Mouse (Mus musculus): Measurements from ENCODE around the gene Smim14. TPM values are rescaled to one million over a fixed set of nuclear protein-coding genes. Genes with fewer than 3 reads are reported as not detected.

Smim14 gene
- polyA plus RNA-seq, 1 experiment: 47.3 TPM

- H3K4me1 ChIP-seq (ENCODE audit: control insufficient read depth, insufficient read depth, low read length): peaks cover 1% of the 10 kb centered on the region
- no peaks in the 10 kb centered on the region for H3K9me3 ChIP-seq (replicated peaks; ENCODE audit: control insufficient read depth, insufficient read depth, low read length, poor library complexity, severe bottlenecking)
- no peak overlapping the region for H3K9ac ChIP-seq (ENCODE audit: low read depth, poor library complexity, severe bottlenecking)
- H3K36me3 ChIP-seq (ENCODE audit: control insufficient read depth, insufficient read depth, low read length, poor library complexity, severe bottlenecking): peaks cover 7% of the 10 kb centered on the region
- H3K27me3 ChIP-seq (ENCODE audit: control insufficient read depth, insufficient read depth, low read length, poor library complexity, severe bottlenecking): no peaks in the 10 kb centered on the region
- peak overlapping the region; percentile 33; the same call in 1 of the 2 replicates for H3K27ac ChIP-seq (ENCODE audit: insufficient read depth, low read length)
- no peak for TF ChIP-seq EP300 (IDR thresholded peaks at IDR 0.05; ENCODE audit: insufficient read depth, low read depth, low read length)
- TF ChIP-seq POLR2A (IDR thresholded peaks at IDR 0.05; ENCODE audit: insufficient read depth, low read length): no peak
- TF ChIP-seq CTCF (IDR thresholded peaks at IDR 0.05; ENCODE audit: low read depth, low read length): no peak
- H3K4me3 ChIP-seq (ENCODE audit: low read depth, low read length): peak overlapping the region; percentile 11
Measured at GRCm38 (mm10) chr5:65561125-65561893, 24.3 kb upstream of the Smim14 start.

GRCm38 (mm10) chr5:65557109-65557508 is 20.1 kb upstream of the Smim14 start:
- no peak overlapping the region for H3K9ac ChIP-seq (ENCODE audit: low read depth, poor library complexity, severe bottlenecking)
- H3K4me3 ChIP-seq (ENCODE audit: low read depth, low read length): no peak overlapping the region
- H3K27me3 ChIP-seq (ENCODE audit: control insufficient read depth, insufficient read depth, low read length, poor library complexity, severe bottlenecking): no peaks in the 10 kb centered on the region
- H3K27ac ChIP-seq (ENCODE audit: insufficient read depth, low read length): no peak overlapping the region
- no peaks in the 10 kb centered on the region for H3K4me1 ChIP-seq (ENCODE audit: control insufficient read depth, insufficient read depth, low read length)
- no peaks in the 10 kb centered on the region for H3K9me3 ChIP-seq (replicated peaks; ENCODE audit: control insufficient read depth, insufficient read depth, low read length, poor library complexity, severe bottlenecking)
- peaks cover 2% of the 10 kb centered on the region; the same call in 1 of the 2 replicates for H3K36me3 ChIP-seq (ENCODE audit: control insufficient read depth, insufficient read depth, low read length, poor library complexity, severe bottlenecking)
- TF ChIP-seq EP300 (IDR thresholded peaks at IDR 0.05; ENCODE audit: insufficient read depth, low read depth, low read length) (no peak), POLR2A (IDR thresholded peaks at IDR 0.05; ENCODE audit: insufficient read depth, low read length) (no peak), CTCF (IDR thresholded peaks at IDR 0.05; ENCODE audit: low read depth, low read length) (no peak)

- H3K9me3 ChIP-seq (replicated peaks; ENCODE audit: control insufficient read depth, insufficient read depth, low read length, poor library complexity, severe bottlenecking): no peaks in the 10 kb centered on the region
- peaks cover 9% of the 10 kb centered on the region for H3K36me3 ChIP-seq (ENCODE audit: control insufficient read depth, insufficient read depth, low read length, poor library complexity, severe bottlenecking)
- no peaks in the 10 kb centered on the region for H3K4me1 ChIP-seq (ENCODE audit: control insufficient read depth, insufficient read depth, low read length)
- TF ChIP-seq EP300 (IDR thresholded peaks at IDR 0.05; ENCODE audit: insufficient read depth, low read depth, low read length) (no peak), POLR2A (IDR thresholded peaks at IDR 0.05; ENCODE audit: insufficient read depth, low read length) (no peak), CTCF (IDR thresholded peaks at IDR 0.05; ENCODE audit: low read depth, low read length) (no peak)
- H3K27ac ChIP-seq (ENCODE audit: insufficient read depth, low read length): no peak overlapping the region
- no peak overlapping the region for H3K9ac ChIP-seq (ENCODE audit: low read depth, poor library complexity, severe bottlenecking)
- no peak overlapping the region for H3K4me3 ChIP-seq (ENCODE audit: low read depth, low read length)
- no peaks in the 10 kb centered on the region for H3K27me3 ChIP-seq (ENCODE audit: control insufficient read depth, insufficient read depth, low read length, poor library complexity, severe bottlenecking)
Measured at GRCm38 (mm10) chr5:65549677-65550076, 12.7 kb upstream of the Smim14 start.

GRCm38 (mm10) chr5:65544616-65545015 is 7.6 kb upstream of the Smim14 start:
- Histone ChIP-seq H3K4me3 (ENCODE audit: low read depth, low read length) (no peak overlapping the region), H3K9ac (ENCODE audit: low read depth, poor library complexity, severe bottlenecking) (no peak overlapping the region), H3K27ac (ENCODE audit: insufficient read depth, low read length) (no peak overlapping the region), H3K9me3 (replicated peaks; ENCODE audit: control insufficient read depth, insufficient read depth, low read length, poor library complexity, severe bottlenecking) (no peaks in the 10 kb centered on the region), H3K27me3 (ENCODE audit: control insufficient read depth, insufficient read depth, low read length, poor library complexity, severe bottlenecking) (no peaks in the 10 kb centered on the region), H3K36me3 (ENCODE audit: control insufficient read depth, insufficient read depth, low read length, poor library complexity, severe bottlenecking) (peaks cover 30% of the 10 kb centered on the region), H3K4me1 (ENCODE audit: control insufficient read depth, insufficient read depth, low read length) (peaks cover 3% of the 10 kb centered on the region)
- TF ChIP-seq CTCF (IDR thresholded peaks at IDR 0.05; ENCODE audit: low read depth, low read length) (no peak), EP300 (IDR thresholded peaks at IDR 0.05; ENCODE audit: insufficient read depth, low read depth, low read length) (no peak), POLR2A (IDR thresholded peaks at IDR 0.05; ENCODE audit: insufficient read depth, low read length) (no peak)

GRCm38 (mm10) chr5:65543491-65543890 is 6.5 kb upstream of the Smim14 start:
- peaks cover 3% of the 10 kb centered on the region for H3K4me1 ChIP-seq (ENCODE audit: control insufficient read depth, insufficient read depth, low read length)
- peaks cover 30% of the 10 kb centered on the region for H3K36me3 ChIP-seq (ENCODE audit: control insufficient read depth, insufficient read depth, low read length, poor library complexity, severe bottlenecking)
- H3K27ac ChIP-seq (ENCODE audit: insufficient read depth, low read length): no peak overlapping the region
- no peaks in the 10 kb centered on the region for H3K27me3 ChIP-seq (ENCODE audit: control insufficient read depth, insufficient read depth, low read length, poor library complexity, severe bottlenecking)
- H3K9ac ChIP-seq (ENCODE audit: low read depth, poor library complexity, severe bottlenecking): no peak overlapping the region
- no peaks in the 10 kb centered on the region for H3K9me3 ChIP-seq (replicated peaks; ENCODE audit: control insufficient read depth, insufficient read depth, low read length, poor library complexity, severe bottlenecking)
- H3K4me3 ChIP-seq (ENCODE audit: low read depth, low read length): no peak overlapping the region
- TF ChIP-seq CTCF (IDR thresholded peaks at IDR 0.05; ENCODE audit: low read depth, low read length): no peak
- no peak for TF ChIP-seq POLR2A (IDR thresholded peaks at IDR 0.05; ENCODE audit: insufficient read depth, low read length)
- no peak for TF ChIP-seq EP300 (IDR thresholded peaks at IDR 0.05; ENCODE audit: insufficient read depth, low read depth, low read length)

- H3K9ac ChIP-seq (ENCODE audit: low read depth, poor library complexity, severe bottlenecking): 0 out of 2 replicates have a peak overlapping the region, but pooled peaks have one; percentile 40
- H3K4me3 ChIP-seq (ENCODE audit: low read depth, low read length): no peak overlapping the region
- H3K4me1 ChIP-seq (ENCODE audit: control insufficient read depth, insufficient read depth, low read length): peaks cover 3% of the 10 kb centered on the region
- no peak overlapping the region for H3K27ac ChIP-seq (ENCODE audit: insufficient read depth, low read length)
- TF ChIP-seq CTCF (IDR thresholded peaks at IDR 0.05; ENCODE audit: low read depth, low read length): no peak
- TF ChIP-seq EP300 (IDR thresholded peaks at IDR 0.05; ENCODE audit: insufficient read depth, low read depth, low read length): no peak
- TF ChIP-seq POLR2A (IDR thresholded peaks at IDR 0.05; ENCODE audit: insufficient read depth, low read length): no peak
- peaks cover 24% of the 10 kb centered on the region for H3K36me3 ChIP-seq (ENCODE audit: control insufficient read depth, insufficient read depth, low read length, poor library complexity, severe bottlenecking)
- H3K27me3 ChIP-seq (ENCODE audit: control insufficient read depth, insufficient read depth, low read length, poor library complexity, severe bottlenecking): no peaks in the 10 kb centered on the region
- H3K9me3 ChIP-seq (replicated peaks; ENCODE audit: control insufficient read depth, insufficient read depth, low read length, poor library complexity, severe bottlenecking): no peaks in the 10 kb centered on the region
Measured at GRCm38 (mm10) chr5:65541889-65542288, 4.9 kb upstream of the Smim14 start.
